Mouse (Mus musculus) cortical plate, adult 2 months (tissue): ENCODE data around the gene Il18bp. TPM values are rescaled to one million over a fixed set of nuclear protein-coding genes. Genes with fewer than 3 reads are reported as not detected.

Source experiments
- H3K27ac ChIP-seq: fragments of 200-500 bp; 2 replicates; pipeline ENCODE4 v1.5.1; 2012; ENCODE audit warnings: low read length, control low read depth, inconsistent platforms; ENCODE audit not compliant: insufficient read depth
- H3K4me1 ChIP-seq: fragments of 200-500 bp; 2 replicates; pipeline ENCODE4 v1.6.1; 2011; ENCODE audit warnings: low read length; ENCODE audit not compliant: control insufficient read depth, insufficient read depth
- H3K4me3 ChIP-seq: fragments of 200-500 bp; 2 replicates; pipeline ENCODE4 v1.5.1; 2011; ENCODE audit warnings: mild to moderate bottlenecking, low read length, control low read depth; ENCODE audit not compliant: insufficient read depth
- CTCF ChIP-seq: fragments of 200-500 bp; IDR thresholded peaks from 2 replicates; pipeline ENCODE4 v1.5.1; 2011; ENCODE audit warnings: mild to moderate bottlenecking, control low read depth, low read length; ENCODE audit not compliant: insufficient read depth; ENCODE audit errors: extremely low read depth
- POLR2A ChIP-seq: fragments of 200-500 bp; IDR thresholded peaks from 2 replicates; pipeline ENCODE4 v1.6.1; 2011; ENCODE audit warnings: mild to moderate bottlenecking, low read length, control low read depth; ENCODE audit not compliant: insufficient read depth; ENCODE audit errors: extremely low read depth
- polyA plus RNA-seq: library from polyadenylated mRNA; depleted of rRNA; stranded (reverse); fragments of >200 nt; gene quantifications from 2 replicates; pipeline ENCODE4 v1.2.3, GENCODE M21; 2012

Il18bp gene
- polyA plus RNA-seq, 1 experiment: 11.8 TPM

DNA sequence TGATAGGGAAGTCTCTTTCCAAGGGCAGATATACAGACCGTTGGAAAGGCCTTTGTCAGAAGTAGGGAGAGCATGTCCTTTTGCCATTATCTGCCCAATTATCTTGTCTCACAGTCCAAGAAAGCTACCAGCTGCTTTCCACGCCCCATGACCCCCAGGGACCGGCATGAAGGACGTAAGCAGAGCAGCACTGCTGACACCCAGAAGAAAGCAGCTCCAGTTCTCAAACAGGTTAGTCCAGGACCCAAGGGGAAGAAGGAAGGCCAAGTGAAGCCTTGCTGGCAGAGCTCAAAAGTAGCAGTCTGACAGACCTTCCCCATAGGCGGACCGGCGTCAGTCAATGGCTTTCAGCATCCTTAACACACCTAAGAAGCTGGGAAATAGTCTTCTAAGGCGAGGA, 5.1 kb downstream of the Il18bp start:
- H3K4me1 ChIP-seq: peaks cover 3% of the 10 kb centered on the region; the same call in 1 of the 2 replicates
- H3K4me3 ChIP-seq: no peak overlapping the region
- H3K27ac ChIP-seq: no peak overlapping the region
- TF ChIP-seq POLR2A: no peak
- TF ChIP-seq CTCF: no peak

- TF ChIP-seq CTCF: no peak
- no peak for TF ChIP-seq POLR2A
- Histone ChIP-seq H3K4me1 (peaks cover 2% of the 10 kb centered on the region; the same call in 1 of the 2 replicates), H3K27ac (no peak overlapping the region), H3K4me3 (no peak overlapping the region)
Measured at GRCm38 (mm10) chr7:102011855-102012254, 6.6 kb downstream of the Il18bp start.

DNA sequence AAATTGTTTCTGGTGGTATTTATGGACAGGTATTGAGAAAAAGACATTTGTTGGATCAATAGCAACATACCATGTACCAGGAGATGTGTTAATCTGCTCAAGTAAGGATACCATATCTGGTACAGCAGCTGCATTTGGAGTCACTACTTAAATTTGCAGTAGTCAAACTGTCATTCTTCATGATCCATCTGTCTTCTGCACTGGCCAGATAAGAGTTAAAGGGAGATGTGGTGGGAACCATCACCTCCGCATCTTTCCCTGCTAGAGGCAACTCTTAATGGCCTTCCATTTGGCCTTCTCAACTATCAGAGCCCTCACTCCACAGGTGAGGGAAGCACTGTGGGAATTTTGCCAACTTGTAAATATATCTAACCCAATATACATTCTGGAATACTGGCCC, 12.0 kb downstream of the Il18bp start:
- TF ChIP-seq CTCF (no peak), POLR2A (no peak)
- Histone ChIP-seq H3K4me1 (peaks cover 2% of the 10 kb centered on the region; the same call in 1 of the 2 replicates), H3K27ac (no peak overlapping the region), H3K4me3 (no peak overlapping the region)

DNA sequence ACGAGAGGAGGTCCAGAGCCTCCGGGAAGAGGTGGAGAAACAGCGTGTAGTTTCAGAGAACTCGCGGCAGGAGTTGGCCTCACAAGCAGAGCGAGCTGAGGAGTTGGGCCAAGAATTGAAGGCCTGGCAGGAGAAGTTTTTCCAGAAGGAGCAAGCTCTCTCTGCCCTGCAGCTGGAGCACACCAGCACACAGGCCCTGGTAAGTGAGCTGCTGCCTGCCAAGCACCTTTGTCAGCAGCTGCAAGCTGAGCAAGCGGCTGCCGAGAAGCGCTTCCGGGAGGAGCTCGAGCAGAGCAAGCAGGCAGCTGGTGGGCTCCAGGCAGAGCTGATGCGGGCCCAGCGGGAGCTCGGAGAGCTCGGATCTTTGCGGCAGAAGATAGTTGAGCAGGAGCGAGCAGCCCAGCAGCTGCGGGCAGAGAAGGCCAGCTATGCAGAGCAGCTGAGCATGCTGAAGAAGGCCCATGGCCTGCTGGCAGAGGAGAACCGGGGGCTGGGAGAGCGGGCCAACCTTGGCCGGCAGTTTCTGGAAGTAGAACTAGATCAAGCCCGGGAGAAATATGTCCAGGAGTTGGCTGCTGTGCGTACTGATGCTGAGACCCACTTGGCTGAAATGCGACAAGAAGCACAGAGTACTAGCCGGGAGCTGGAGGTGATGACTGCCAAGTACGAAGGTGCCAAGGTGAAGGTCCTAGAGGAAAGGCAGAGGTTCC, 17.4 kb downstream of the Il18bp start:
- Histone ChIP-seq H3K4me3 (no peak overlapping the region), H3K4me1 (0 out of 2 replicates have a peak, but pooled peaks cover 3% of the 10 kb centered on the region), H3K27ac (peak overlapping the region; percentile 27; the same call in 1 of the 2 replicates)
- TF ChIP-seq POLR2A: no peak
- TF ChIP-seq CTCF: no peak

- TF ChIP-seq POLR2A: no peak
- no peak for TF ChIP-seq CTCF
- Histone ChIP-seq H3K4me3 (no peak overlapping the region), H3K27ac (no peak overlapping the region), H3K4me1 (0 out of 2 replicates have a peak, but pooled peaks cover 3% of the 10 kb centered on the region)
Measured at GRCm38 (mm10) chr7:102000296-102000695, 18.2 kb downstream of the Il18bp start.

- Histone ChIP-seq H3K4me1 (0 out of 2 replicates have a peak, but pooled peaks cover 3% of the 10 kb centered on the region), H3K27ac (peak overlapping the region; percentile 64), H3K4me3 (no peak overlapping the region)
- TF ChIP-seq CTCF: no peak
- no peak for TF ChIP-seq POLR2A
Measured at GRCm38 (mm10) chr7:101999461-102000151, 18.9 kb downstream of the Il18bp start.

DNA sequence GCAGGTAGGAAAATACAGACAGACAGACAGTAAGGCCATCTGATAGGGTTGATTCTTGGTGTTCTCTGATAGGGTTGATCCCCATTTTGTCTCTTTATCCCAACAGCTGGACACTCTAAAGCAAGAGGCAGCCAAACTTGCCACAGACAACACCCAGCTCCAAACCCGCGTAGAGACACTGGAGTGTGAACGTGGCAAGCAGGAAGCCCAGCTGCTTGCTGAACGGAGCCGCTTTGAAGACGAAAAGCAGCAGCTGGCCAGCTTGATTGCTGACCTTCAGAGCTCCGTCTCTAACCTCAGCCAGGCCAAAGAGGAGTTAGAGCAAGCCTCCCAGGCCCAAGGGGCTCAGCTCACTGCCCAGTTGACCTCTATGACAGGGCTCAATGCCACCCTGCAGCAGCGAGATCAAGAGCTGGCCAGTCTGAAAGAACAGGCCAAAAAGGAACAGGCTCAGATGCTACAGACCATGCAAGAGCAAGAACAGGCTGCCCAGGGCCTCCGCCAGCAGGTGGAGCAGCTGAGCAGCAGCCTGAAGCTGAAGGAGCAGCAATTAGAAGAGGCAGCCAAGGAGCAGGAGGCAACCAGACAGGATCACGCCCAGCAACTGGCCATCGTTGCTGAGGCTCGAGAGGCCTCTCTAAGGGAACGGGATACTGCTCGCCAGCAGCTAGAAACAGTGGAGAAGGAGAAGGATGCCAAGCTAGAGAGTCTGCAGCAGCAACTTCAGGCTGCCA, 20.1 kb downstream of the Il18bp start:
- Histone ChIP-seq H3K4me1 (0 out of 2 replicates have a peak, but pooled peaks cover 3% of the 10 kb centered on the region), H3K4me3 (no peak overlapping the region), H3K27ac (no peak overlapping the region)
- TF ChIP-seq CTCF (peak; percentile 95), POLR2A (no peak)

GRCm38 (mm10) chr7:101994241-101994640, 24.2 kb downstream of the Il18bp start:
- Histone ChIP-seq H3K4me3 (no peak overlapping the region), H3K27ac (no peak overlapping the region), H3K4me1 (no peaks in the 10 kb centered on the region)
- no peak for TF ChIP-seq CTCF
- TF ChIP-seq POLR2A: no peak

DNA sequence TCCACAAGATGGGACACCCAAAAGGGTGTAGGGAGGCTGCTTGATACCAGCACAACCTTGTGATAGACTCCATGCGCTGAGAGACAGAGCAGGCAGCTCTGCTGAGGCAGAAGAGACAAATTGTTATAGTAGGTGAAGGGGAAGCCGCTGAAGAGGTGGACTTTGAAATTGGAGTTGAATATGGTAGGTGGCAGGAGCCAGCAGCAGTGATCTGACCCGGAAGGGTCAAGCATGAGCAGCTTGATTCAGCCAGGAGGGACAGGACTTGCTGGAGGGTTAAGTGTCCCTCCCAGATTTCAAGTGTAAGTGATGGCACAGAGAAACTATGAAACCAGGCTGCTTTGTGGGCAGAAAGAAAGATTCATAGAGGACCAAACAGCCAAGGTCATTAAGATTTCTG, 33.4 kb downstream of the Il18bp start:
- TF ChIP-seq POLR2A (no peak), CTCF (no peak)
- no peaks in the 10 kb centered on the region for H3K4me1 ChIP-seq
- no peak overlapping the region for H3K27ac ChIP-seq
- no peak overlapping the region for H3K4me3 ChIP-seq

GRCm38 (mm10) chr7:101982735-101983134, 35.8 kb downstream of the Il18bp start:
- H3K27ac ChIP-seq: no peak overlapping the region
- no peak overlapping the region for H3K4me3 ChIP-seq
- TF ChIP-seq CTCF: no peak
- TF ChIP-seq POLR2A: no peak
- no peaks in the 10 kb centered on the region for H3K4me1 ChIP-seq

GRCm38 (mm10) chr7:101974505-101974904, 44.0 kb downstream of the Il18bp start:
- Histone ChIP-seq H3K4me3 (no peak overlapping the region), H3K4me1 (peaks cover 4% of the 10 kb centered on the region; the same call in 1 of the 2 replicates), H3K27ac (no peak overlapping the region)
- no peak for TF ChIP-seq CTCF
- no peak for TF ChIP-seq POLR2A
